Mouse (Mus musculus) spleen, adult 2 months (tissue): ENCODE measurements around the gene Mapkapk2. TPM values are rescaled to one million over a fixed set of nuclear protein-coding genes. Genes with fewer than 3 reads are reported as not detected.

ENCODE experiments used
- DNase-seq, 2 experiments: peaks; one replicate each; pipeline versions ENCODE4 v3.0.0 to v3.0.0-alpha.2; 2012 to 2021; ENCODE audit warnings: low spot score in 2 of 2, low read depth in 1 of 2
- H3K27ac ChIP-seq: fragments of 200-500 bp; 2 replicates; pipeline ENCODE4 v1.5.1; 2012; ENCODE audit warnings: low read length, inconsistent platforms; ENCODE audit not compliant: insufficient read depth
- H3K27me3 ChIP-seq: fragments of 200-500 bp; 2 replicates; pipeline ENCODE4 v1.6.1; 2012; ENCODE audit warnings: mild to moderate bottlenecking, moderate library complexity, low read length, inconsistent platforms; ENCODE audit not compliant: control insufficient read depth, insufficient read depth
- H3K36me3 ChIP-seq: fragments of 200-500 bp; 2 replicates; pipeline ENCODE4 v1.6.1; 2012; ENCODE audit warnings: mild to moderate bottlenecking, low read length, inconsistent platforms; ENCODE audit not compliant: control insufficient read depth, insufficient read depth
- H3K4me1 ChIP-seq: fragments of 200-500 bp; 2 replicates; pipeline ENCODE4 v1.6.1; 2011; ENCODE audit warnings: inconsistent platforms; ENCODE audit not compliant: control insufficient read depth, insufficient read depth, insufficient read length
- H3K4me3 ChIP-seq: fragments of 200-500 bp; 2 replicates; pipeline ENCODE4 v1.5.1; 2011; ENCODE audit warnings: mild to moderate bottlenecking, inconsistent platforms; ENCODE audit not compliant: insufficient read depth, insufficient read length; ENCODE audit errors: extremely low read depth
- CTCF ChIP-seq: fragments of 200-500 bp; IDR thresholded peaks from 2 replicates; pipeline ENCODE4 v1.5.1; 2011; ENCODE audit warnings: mild to moderate bottlenecking, inconsistent platforms; ENCODE audit not compliant: insufficient read depth, insufficient read length, insufficient replicate concordance; ENCODE audit errors: extremely low read depth
- POLR2A ChIP-seq: fragments of 200-500 bp; IDR thresholded peaks from 2 replicates; pipeline ENCODE4 v1.6.1; 2011; ENCODE audit warnings: low read depth, low read length, inconsistent platforms
- WGBS: fragments of 180-500 bp; shearing (Covaris S2); methylation state at CpG from one replicate; pipeline ENCODE4 v1.1.7; 2018; 5-methylcytosine and 5-hydroxymethylcytosine counted together
- polyA plus RNA-seq: library from polyadenylated mRNA; depleted of rRNA; stranded (reverse); fragments of >200 nt; gene quantifications from 2 replicates; pipeline ENCODE4 v1.2.3, GENCODE M21; 2012

The Mapkapk2 gene
- polyA plus RNA-seq, 1 experiment: 55.3 TPM

DNA sequence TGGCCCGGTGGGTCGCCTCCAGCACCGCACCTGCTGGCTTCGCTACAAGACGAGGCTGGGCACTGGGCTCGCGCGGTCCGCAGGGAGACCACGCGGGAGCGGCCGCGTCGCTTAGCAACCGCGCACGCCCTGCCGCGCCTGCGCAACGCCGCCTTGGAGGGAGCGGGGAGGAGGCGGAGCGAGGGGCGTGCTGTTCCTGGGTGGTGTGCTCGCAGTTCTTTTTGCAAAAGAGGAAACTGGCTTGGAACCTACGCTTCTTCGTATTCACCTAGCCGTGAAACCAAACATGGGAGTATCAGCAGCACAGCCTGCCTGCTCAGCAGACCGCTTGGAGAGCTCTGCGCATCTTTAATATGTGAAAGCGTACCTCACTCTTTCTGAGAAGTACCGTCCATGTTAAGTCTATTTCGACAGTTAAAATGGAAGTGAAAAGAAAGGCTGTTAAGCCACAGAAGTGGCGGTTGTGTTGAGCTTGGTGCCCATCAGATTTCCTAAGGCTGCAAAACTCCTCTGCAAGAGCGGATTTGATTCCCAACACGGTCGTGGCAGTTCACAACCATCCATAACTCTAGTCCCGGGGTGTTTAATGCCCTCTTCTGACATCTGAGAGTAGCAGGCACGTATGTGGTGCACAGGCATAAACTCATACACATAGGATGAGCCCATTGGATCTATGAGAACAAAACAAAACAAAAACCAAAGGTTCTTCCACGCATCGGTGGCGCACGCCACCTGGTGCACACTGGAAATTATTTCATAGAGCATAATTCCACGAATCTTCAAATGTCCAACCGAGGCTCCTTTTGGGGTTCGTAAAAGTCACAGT, 40.8 kb upstream of the Mapkapk2 start, which contains the start of gene Dyrk3:
Gene Dyrk3 (minus strand): TSS at position 150 of the 826 bp plus-strand sequence.
- TF ChIP-seq POLR2A (peak; percentile 69), CTCF (peak; percentile 22; the same call in 1 of the 2 replicates)
- H3K4me1 ChIP-seq: peaks cover 18% of the 10 kb centered on the region

DNA sequence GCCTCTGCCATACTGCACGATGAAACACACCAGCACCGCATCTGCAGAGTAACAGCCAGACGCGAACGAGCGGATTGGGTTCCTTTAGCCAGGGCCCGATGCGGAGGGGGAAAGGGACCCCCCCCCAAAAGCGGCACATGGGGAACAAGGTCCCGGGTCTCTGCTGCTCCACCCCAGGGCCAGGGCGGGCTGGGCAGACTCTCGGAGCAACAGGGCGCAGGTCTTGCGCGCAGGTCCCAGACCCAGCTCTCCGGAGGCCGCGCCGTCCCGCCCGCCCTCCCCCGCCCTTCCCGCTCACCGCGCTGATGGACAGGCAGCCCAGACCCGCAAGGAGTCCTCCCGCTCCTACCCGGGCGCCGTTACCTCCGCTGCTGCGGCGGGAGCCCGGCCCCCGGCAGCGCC, 40.1 kb upstream of the Mapkapk2 start:
- H3K36me3 ChIP-seq: no peaks in the 10 kb centered on the region
- H3K4me3 ChIP-seq: peak overlapping the region; percentile 85
- WGBS: under 1% methylated on average over 36 of the region's 36 CpGs
- no peaks in the 10 kb centered on the region for H3K27me3 ChIP-seq
- H3K4me1 ChIP-seq: peaks cover 18% of the 10 kb centered on the region
- H3K27ac ChIP-seq: no peak overlapping the region
- TF ChIP-seq POLR2A (no peak), CTCF (no peak)
- DNase-seq: peak in 1 of 2 experiments; percentile 17

More for the DNA sequence above, 40.8 kb upstream of the Mapkapk2 start, which contains the start of gene Dyrk3:
- Histone ChIP-seq H3K27me3 (no peaks in the 10 kb centered on the region), H3K4me3 (peak within 1 kb of the TSS; percentile 85), H3K27ac (peak within 1 kb of the TSS; percentile 81), H3K36me3 (no peaks in the 10 kb centered on the region)
- under 1% methylated on average over 48 of the region's 49 CpGs for WGBS
- peak; percentile 84 to 90 for DNase-seq

DNA sequence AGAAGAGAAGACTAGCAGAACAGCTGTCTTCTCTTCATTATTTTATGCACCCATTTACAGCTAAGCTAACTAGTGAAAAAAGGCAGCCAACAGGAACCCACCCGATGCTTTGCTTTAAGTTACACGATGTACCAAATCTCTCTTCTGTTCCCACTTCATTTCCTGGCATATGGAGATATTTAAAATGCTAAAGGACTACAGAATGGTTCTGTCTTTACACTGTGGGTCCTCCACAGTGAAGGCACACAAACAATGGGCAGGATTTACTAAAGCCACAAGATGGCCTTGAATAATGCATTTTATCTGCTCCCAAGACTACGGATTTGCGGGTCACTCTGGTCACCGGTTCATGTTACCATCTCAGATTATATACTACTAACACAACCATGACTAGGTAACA, 39.5 kb upstream of the Mapkapk2 start:
- no peak overlapping the region for H3K4me3 ChIP-seq
- peaks cover 18% of the 10 kb centered on the region for H3K4me1 ChIP-seq

DNA sequence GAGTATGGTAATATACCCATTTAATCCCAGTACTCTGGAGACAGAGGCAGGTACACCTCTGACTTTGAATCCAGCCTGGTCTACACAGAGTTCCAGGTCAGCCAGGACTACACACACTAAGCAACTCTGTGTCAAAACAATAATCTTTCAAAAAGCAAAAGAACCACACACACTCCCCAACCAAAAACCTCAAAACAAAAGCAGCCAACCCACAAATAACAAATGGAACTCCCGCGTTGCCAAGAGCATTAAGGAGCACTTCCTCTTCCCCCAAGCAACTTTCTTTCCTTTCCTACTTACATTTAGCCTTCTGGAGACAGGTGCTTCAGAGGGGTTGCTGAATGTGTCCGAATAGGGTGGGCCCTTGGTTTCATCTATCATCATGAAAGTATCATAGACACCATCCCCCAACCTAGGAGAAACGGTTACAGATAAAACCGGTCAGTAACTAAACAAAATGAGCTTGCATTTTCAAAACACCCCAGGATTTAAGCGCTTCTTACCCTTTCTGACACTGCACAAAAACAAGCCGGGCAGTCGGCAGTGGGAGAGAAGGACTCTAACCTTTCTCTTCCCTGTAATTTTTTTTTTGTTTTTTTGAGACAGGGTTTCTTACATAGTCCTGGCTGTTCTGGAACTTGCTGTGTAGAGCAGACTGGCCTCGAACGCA, 38.5 kb upstream of the Mapkapk2 start:
- Histone ChIP-seq H3K4me3 (no peak overlapping the region), H3K4me1 (peaks cover 10% of the 10 kb centered on the region), H3K36me3 (no peaks in the 10 kb centered on the region), H3K27me3 (no peaks in the 10 kb centered on the region), H3K27ac (no peak overlapping the region)
- 22% methylated on average over 10 of the region's 10 CpGs for WGBS
- TF ChIP-seq CTCF (no peak), POLR2A (no peak)
- DNase-seq: no peak

More for the DNA sequence above, 39.5 kb upstream of the Mapkapk2 start:
- H3K36me3 ChIP-seq: no peaks in the 10 kb centered on the region
- H3K27ac ChIP-seq: no peak overlapping the region
- H3K27me3 ChIP-seq: no peaks in the 10 kb centered on the region
- TF ChIP-seq CTCF: no peak
- no peak for TF ChIP-seq POLR2A
- WGBS: 34% methylated on average over 5 of the region's 5 CpGs
- no peak for DNase-seq

DNA sequence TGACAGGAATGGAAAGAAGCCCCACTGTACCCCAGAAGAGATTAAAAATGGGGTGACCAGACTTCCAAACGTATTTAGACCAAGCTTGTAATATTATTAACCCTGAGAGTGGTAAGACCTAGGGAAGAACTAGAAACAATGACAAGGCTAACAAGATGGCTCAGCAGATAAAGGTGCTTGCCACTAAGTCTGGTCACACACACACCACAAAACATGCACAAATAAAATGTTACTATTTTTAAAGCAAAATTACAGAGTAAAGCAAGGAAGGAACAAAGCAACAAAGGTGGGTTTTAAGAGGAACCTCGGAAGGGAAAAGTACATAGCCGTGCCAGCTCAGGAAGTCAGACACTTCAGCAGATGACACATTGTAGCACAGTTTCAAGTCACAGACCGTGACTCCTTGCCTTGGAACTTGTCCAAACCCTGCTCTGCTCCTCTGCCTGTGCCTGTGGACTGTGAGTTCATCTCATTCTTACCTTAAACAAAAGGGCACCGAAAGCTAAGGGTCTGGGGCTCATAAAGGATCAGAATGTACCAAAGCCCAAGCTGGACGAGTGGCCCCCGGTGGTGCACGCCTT, 37.4 kb upstream of the Mapkapk2 start:
- H3K4me1 ChIP-seq: peaks cover 9% of the 10 kb centered on the region
- H3K36me3 ChIP-seq: no peaks in the 10 kb centered on the region
- H3K27ac ChIP-seq: peak overlapping the region; percentile 37; the same call in 1 of the 2 replicates
- H3K27me3 ChIP-seq: no peaks in the 10 kb centered on the region
- no peak overlapping the region for H3K4me3 ChIP-seq
- DNase-seq: peak in 1 of 2 experiments; percentile 63
- TF ChIP-seq CTCF (no peak), POLR2A (no peak)
- 23% methylated on average over 8 of the region's 8 CpGs for WGBS

DNA sequence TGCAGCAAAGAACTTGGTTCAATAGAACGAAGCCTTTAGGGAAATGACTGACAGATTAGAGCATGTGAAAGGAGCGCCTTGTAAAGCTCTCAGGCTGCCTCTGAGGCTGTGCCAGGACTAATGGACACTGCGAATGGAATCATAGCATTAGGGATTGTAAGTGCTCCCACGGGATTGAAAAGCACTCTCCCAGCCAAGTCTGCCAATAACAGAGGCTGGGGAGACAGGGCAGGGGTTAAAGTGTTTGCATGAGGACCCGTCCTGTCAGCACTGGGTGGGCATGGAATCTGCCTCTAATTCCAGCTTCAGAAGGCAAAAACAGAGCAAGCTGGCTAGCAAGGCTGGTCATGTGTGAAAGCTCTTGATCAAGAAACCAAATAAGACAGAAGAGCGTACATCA, 36.6 kb upstream of the Mapkapk2 start:
- peaks cover 9% of the 10 kb centered on the region for H3K4me1 ChIP-seq
- DNase-seq: no peak

More for the DNA sequence above, 36.6 kb upstream of the Mapkapk2 start:
- Histone ChIP-seq H3K36me3 (no peaks in the 10 kb centered on the region), H3K4me3 (no peak overlapping the region), H3K27me3 (no peaks in the 10 kb centered on the region), H3K27ac (no peak overlapping the region)
- no peak for TF ChIP-seq CTCF
- TF ChIP-seq POLR2A: no peak
- 86% methylated on average over 6 of the region's 6 CpGs for WGBS
